Mouse (Mus musculus): ENCODE results near the gene Adcy2. TPM values are rescaled to one million over a fixed set of nuclear protein-coding genes. Genes with fewer than 3 reads are reported as not detected.

The Adcy2 gene
- total and polyA plus RNA-seq, 3 experiments: not detected

GRCm38 (mm10) chr13:68707296-68707747, 292.0 kb downstream of the Adcy2 start:
- Histone ChIP-seq H3K4me2 (ENCODE audit: insufficient read depth, low read depth, poor library complexity, severe bottlenecking) (no peak overlapping the region), H3K36me3 (replicated peaks in 1 of 2; ENCODE audit: control insufficient read depth in 1 of 2, insufficient read depth in 1 of 2, low read length in 1 of 2) (no peaks in the 10 kb centered on the region), H3K4me3 (replicated peaks in 1 of 3; ENCODE audit: low read depth in 2 of 3, low read length in 2 of 3, poor library complexity in 1 of 3) (no peak overlapping the region), H3K27ac (ENCODE audit: insufficient read depth, low read depth) (no peak overlapping the region), H3K27me3 (replicated peaks) (no peaks in the 10 kb centered on the region), H3K9ac (ENCODE audit: insufficient read depth, low read depth) (no peak overlapping the region), H3K9me3 (replicated peaks; ENCODE audit: low read length) (peaks cover 46% of the 10 kb centered on the region), H3K4me1 (ENCODE audit: control insufficient read depth in 1 of 2, insufficient read depth in 2 of 2) (no peaks in the 10 kb centered on the region), H3K79me2 (replicated peaks; ENCODE audit: control insufficient read depth, extremely low read depth, insufficient read depth, poor library complexity, severe bottlenecking) (no peaks in the 10 kb centered on the region)
- no peak for TF ChIP-seq RCOR1 (conservative IDR thresholded peaks at IDR 0.05; ENCODE audit: low read depth, low read length)
- no peak for TF ChIP-seq IRF4 (IDR thresholded peaks at IDR 0.05; ENCODE audit: low read depth, low read length)
- no peak for TF ChIP-seq CTCF (conservative IDR thresholded peaks at IDR 0.05 in 1 of 2, IDR thresholded peaks at IDR 0.05 in 1 of 2; ENCODE audit: low read depth in 2 of 2, low read length in 2 of 2)
- TF ChIP-seq ZKSCAN1 (IDR thresholded peaks at IDR 0.05; ENCODE audit: borderline replicate concordance, low read depth, low read length): no peak
- no peak for TF ChIP-seq TCF12 (IDR thresholded peaks at IDR 0.05; ENCODE audit: low read depth, low read length)
- TF ChIP-seq POLR2A (IDR thresholded peaks at IDR 0.05; ENCODE audit: low read depth, low read length): no peak
- in situ Hi-C loops (cut with MboI; ENCODE audit: low pct_ligation_motif_present, low pct_unique_long_range_greater_than_20kb, low sequenced_read_pairs) (no loop called here), dilution Hi-C loops (cut with MboI; ENCODE audit: extremely low pct_ligation_motif_present, extremely low pct_unique_long_range_greater_than_20kb, low sequenced_read_pairs) (no loop called here)
- DNase-seq (ENCODE audit: extremely low read depth): no peak

GRCm38 (mm10) chr13:68684919-68685318, 314.4 kb downstream of the Adcy2 start:
- H3K9ac ChIP-seq (ENCODE audit: insufficient read depth, low read depth): no peak overlapping the region
- no peaks in the 10 kb centered on the region for H3K27me3 ChIP-seq (replicated peaks)
- H3K36me3 ChIP-seq (replicated peaks in 1 of 2; ENCODE audit: control insufficient read depth in 1 of 2, insufficient read depth in 1 of 2, low read length in 1 of 2): no peaks in the 10 kb centered on the region
- dilution Hi-C loops (cut with MboI; ENCODE audit: extremely low pct_ligation_motif_present, extremely low pct_unique_long_range_greater_than_20kb, low sequenced_read_pairs): no loop called here
- H3K27ac ChIP-seq (ENCODE audit: insufficient read depth, low read depth): no peak overlapping the region
- H3K9me3 ChIP-seq (replicated peaks; ENCODE audit: low read length): peaks cover 62% of the 10 kb centered on the region
- H3K4me1 ChIP-seq (ENCODE audit: control insufficient read depth in 1 of 2, insufficient read depth in 2 of 2): no peaks in the 10 kb centered on the region
- TF ChIP-seq RAD21 (IDR thresholded peaks at IDR 0.05; ENCODE audit: low read depth, low read length) (no peak), CHD2 (IDR thresholded peaks at IDR 0.05; ENCODE audit: low read length) (no peak), PAX5 (IDR thresholded peaks at IDR 0.05; ENCODE audit: low read length) (no peak), CHD1 (IDR thresholded peaks at IDR 0.05; ENCODE audit: low read depth, low read length) (no peak), MYC (IDR thresholded peaks at IDR 0.05; ENCODE audit: low read depth, low read length) (no peak), POLR2AphosphoS2 (IDR thresholded peaks at IDR 0.05; ENCODE audit: low read depth, low read length) (no peak), NRF1 (IDR thresholded peaks at IDR 0.05; ENCODE audit: low read depth, low read length) (no peak), IRF4 (IDR thresholded peaks at IDR 0.05; ENCODE audit: low read depth, low read length) (no peak), MXI1 (IDR thresholded peaks at IDR 0.05; ENCODE audit: low read depth, low read length) (no peak), ELF1 (IDR thresholded peaks at IDR 0.05; ENCODE audit: low read depth, low read length) (no peak), KAT2A (IDR thresholded peaks at IDR 0.05; ENCODE audit: insufficient replicate concordance, low read length) (no peak), E2F4 (IDR thresholded peaks at IDR 0.05; ENCODE audit: insufficient replicate concordance, low read depth, low read length) (no peak), MEF2A (IDR thresholded peaks at IDR 0.05; ENCODE audit: borderline replicate concordance, low read depth, low read length) (no peak)
- no peak for DNase-seq (ENCODE audit: extremely low read depth)
- in situ Hi-C loops (cut with MboI; ENCODE audit: low pct_ligation_motif_present, low pct_unique_long_range_greater_than_20kb, low sequenced_read_pairs): no loop called here
- H3K4me3 ChIP-seq (replicated peaks in 1 of 3; ENCODE audit: low read depth in 2 of 3, low read length in 2 of 3, poor library complexity in 1 of 3): no peak overlapping the region
- H3K4me2 ChIP-seq (ENCODE audit: insufficient read depth, low read depth, poor library complexity, severe bottlenecking): no peak overlapping the region
- H3K79me2 ChIP-seq (replicated peaks; ENCODE audit: control insufficient read depth, extremely low read depth, insufficient read depth, poor library complexity, severe bottlenecking): no peaks in the 10 kb centered on the region
